Mouse (Mus musculus): ENCODE measurements at regions not wholly inside any gene's neighbourhood (a gene's known extent, or its start where the extent isn't known, plus 50 kb on each side); places are given as distances from the start of the nearest gene placed in this dataset.

- DNase-seq (ENCODE audit: low read depth, low spot score) = no peak
Measured at GRCm38 (mm10) chr11:45643629-45644325, 208.1 kb upstream of the Clint1 start.

GRCm38 (mm10) chr11:45645815-45646214, 206.0 kb upstream of the Clint1 start:
- no peak for DNase-seq (ENCODE audit: low read depth, low spot score)

GRCm38 (mm10) chr11:45647888-45648287, 204.0 kb upstream of the Clint1 start:
- DNase-seq (ENCODE audit: low read depth, low spot score) = no peak

GRCm38 (mm10) chr11:45656260-45656659, 195.6 kb upstream of the Clint1 start:
- DNase-seq (ENCODE audit: low read depth, low spot score) = no peak

GRCm38 (mm10) chr11:45670156-45670830, 181.6 kb upstream of the Clint1 start:
- no peak for DNase-seq (ENCODE audit: low read depth, low spot score)

GRCm38 (mm10) chr11:45678666-45679292, 173.1 kb upstream of the Clint1 start:
- peak; percentile 57 for DNase-seq (ENCODE audit: low read depth, low spot score)

- DNase-seq (ENCODE audit: low read depth, low spot score) = no peak
Measured at GRCm38 (mm10) chr11:45679293-45679673, 172.6 kb upstream of the Clint1 start.

GRCm38 (mm10) chr11:45685571-45685970, 166.3 kb upstream of the Clint1 start:
- DNase-seq (ENCODE audit: low read depth, low spot score) = no peak

GRCm38 (mm10) chr11:45693206-45693605, 158.6 kb upstream of the Clint1 start:
- no peak for DNase-seq (ENCODE audit: low read depth, low spot score)

- no peak for DNase-seq (ENCODE audit: low read depth, low spot score)
Measured at GRCm38 (mm10) chr11:45701506-45701905, 150.3 kb upstream of the Clint1 start.

GRCm38 (mm10) chr11:45702916-45703315, 148.9 kb upstream of the Clint1 start:
- DNase-seq (ENCODE audit: low read depth, low spot score) = no peak

GRCm38 (mm10) chr11:45704411-45704810, 147.4 kb upstream of the Clint1 start:
- DNase-seq (ENCODE audit: low read depth, low spot score) = no peak

GRCm38 (mm10) chr11:45718630-45719029, 133.2 kb upstream of the Clint1 start:
- DNase-seq (ENCODE audit: low read depth, low spot score) = no peak

- no peak for DNase-seq (ENCODE audit: low read depth, low spot score)
Measured at GRCm38 (mm10) chr11:45719821-45720220, 132.0 kb upstream of the Clint1 start.

- DNase-seq (ENCODE audit: low read depth, low spot score) = no peak
Measured at GRCm38 (mm10) chr11:45736561-45736960, 115.3 kb upstream of the Clint1 start.

- DNase-seq (ENCODE audit: low read depth, low spot score) = peak; percentile 24
Measured at GRCm38 (mm10) chr11:45738331-45738730, 113.5 kb upstream of the Clint1 start.

- DNase-seq (ENCODE audit: low read depth, low spot score) = no peak
Measured at GRCm38 (mm10) chr11:45745941-45746340, 105.9 kb upstream of the Clint1 start.

GRCm38 (mm10) chr11:45750249-45750648, 101.6 kb upstream of the Clint1 start:
- no peak for DNase-seq (ENCODE audit: low read depth, low spot score)

GRCm38 (mm10) chr11:45752237-45752636, 99.6 kb upstream of the Clint1 start:
- DNase-seq (ENCODE audit: low read depth, low spot score) = peak; percentile 77

GRCm38 (mm10) chr11:45752791-45753190, 99.1 kb upstream of the Clint1 start:
- DNase-seq (ENCODE audit: low read depth, low spot score) = no peak

GRCm38 (mm10) chr11:45767081-45767480, 84.8 kb upstream of the Clint1 start:
- DNase-seq (ENCODE audit: low read depth, low spot score) = no peak

GRCm38 (mm10) chr11:45782435-45782834, 69.4 kb upstream of the Clint1 start:
- no peak for DNase-seq (ENCODE audit: low read depth, low spot score)

- DNase-seq (ENCODE audit: low read depth, low spot score) = no peak
Measured at GRCm38 (mm10) chr11:45785806-45786205, 66.0 kb upstream of the Clint1 start.
